Mouse (Mus musculus): Measurements from ENCODE around the gene Prdx1. TPM values are rescaled to one million over a fixed set of nuclear protein-coding genes. Genes with fewer than 3 reads are reported as not detected.
"Not testable (repeated sequence)": the region's sequence is repeated elsewhere in the genome, so short reads cannot be mapped to it uniquely, and the experiment has no call there.

Gene Prdx1
- polyA plus RNA-seq, 1 experiment from 2014 or later, result 983 TPM

DNA sequence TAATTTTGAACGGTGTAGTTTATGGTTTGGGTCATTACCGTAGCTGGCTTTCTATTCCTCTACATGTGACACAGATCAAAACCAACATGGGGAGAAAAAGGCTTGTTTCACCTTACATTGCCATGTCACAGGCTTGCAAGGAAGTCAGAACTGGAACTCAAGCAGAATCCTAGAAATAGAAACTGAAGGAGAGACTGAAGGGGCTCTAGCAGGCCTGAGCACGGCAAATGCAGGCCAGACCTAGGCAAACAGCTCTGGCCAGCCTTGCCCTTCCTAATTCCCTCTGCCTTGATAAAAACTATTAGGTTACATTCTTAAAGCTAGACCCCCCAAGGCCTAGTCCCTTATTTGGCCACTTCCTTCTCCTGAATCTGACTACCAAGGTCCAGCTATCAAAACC lies 29.7 kb upstream of the Prdx1 start:
- Histone ChIP-seq H3K9me3 (replicated peaks) (no peaks in the 10 kb centered on the region), H3K27me3 (replicated peaks) (no peaks in the 10 kb centered on the region), H3K9ac (no peak overlapping the region), H3K4me3 (no peak overlapping the region), H3K27ac (ENCODE audit: poor library complexity, severe bottlenecking) (no peak overlapping the region), H3K4me1 (replicated peaks) (peaks cover 8% of the 10 kb centered on the region; the same call in 1 of the 2 replicates), H3K4me2 (no peak overlapping the region), H3K36me3 (no peaks in the 10 kb centered on the region)
- ATAC-seq (ENCODE audit: insufficient number of reproducible peaks, low FRiP score), result no peak
- WGBS, result 58% methylated on average over 3 of the region's 3 CpGs

DNA sequence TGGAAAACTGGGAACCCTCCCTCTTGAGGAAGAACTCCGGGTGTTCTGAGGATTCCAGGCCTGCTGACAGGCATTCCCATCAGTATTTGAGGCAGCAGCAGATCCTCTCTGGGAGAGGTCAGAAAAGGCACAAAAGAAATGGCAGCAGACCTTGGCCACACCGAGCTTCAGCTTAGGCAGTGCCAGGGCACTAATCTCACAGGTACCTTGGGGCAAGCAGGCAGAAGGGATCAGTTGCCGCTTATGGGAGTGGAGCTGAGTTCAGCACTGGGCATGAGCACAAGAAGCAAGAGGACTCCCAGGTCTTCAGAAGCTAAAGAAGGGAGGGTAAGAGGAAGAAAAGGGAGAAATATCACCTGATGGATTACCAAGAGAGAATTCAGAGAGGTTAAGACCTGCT lies 27.4 kb upstream of the Prdx1 start:
- no peak overlapping the region for H3K9ac ChIP-seq
- no peak overlapping the region for H3K4me3 ChIP-seq
- H3K36me3 ChIP-seq, result no peaks in the 10 kb centered on the region
- no peak overlapping the region for H3K4me2 ChIP-seq
- no peak for ATAC-seq (ENCODE audit: insufficient number of reproducible peaks, low FRiP score)
- no peaks in the 10 kb centered on the region for H3K27me3 ChIP-seq (replicated peaks)
- 0 out of 2 replicates have a peak, but pooled peaks cover 3% of the 10 kb centered on the region for H3K4me1 ChIP-seq (replicated peaks)
- no peak overlapping the region for H3K27ac ChIP-seq (ENCODE audit: poor library complexity, severe bottlenecking)
- H3K9me3 ChIP-seq (replicated peaks), result no peaks in the 10 kb centered on the region
- 41% methylated on average over 3 of the region's 3 CpGs for WGBS

DNA sequence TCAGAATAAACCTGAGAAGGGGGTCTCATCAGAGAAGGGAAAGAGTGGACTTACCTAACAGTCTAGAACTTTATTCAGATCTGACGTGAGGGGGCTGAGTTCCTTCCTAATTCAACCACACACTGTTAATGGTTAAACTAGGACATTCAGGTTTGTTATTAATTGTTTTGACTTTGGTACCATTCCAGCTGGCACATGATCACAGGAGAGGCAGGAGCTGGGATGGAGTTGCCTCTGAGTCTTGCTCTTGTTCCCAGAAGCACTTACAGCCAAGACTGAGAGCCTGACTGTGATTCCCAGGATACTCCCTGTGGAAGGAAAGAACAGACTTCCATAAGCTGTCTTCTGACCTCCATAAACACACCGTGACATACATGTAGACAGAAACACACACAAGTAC lies 25.9 kb upstream of the Prdx1 start:
- no peaks in the 10 kb centered on the region for H3K27me3 ChIP-seq (replicated peaks)
- no peak for ATAC-seq (ENCODE audit: insufficient number of reproducible peaks, low FRiP score)
- WGBS, result 77% methylated on average over 2 of the region's 2 CpGs

DNA sequence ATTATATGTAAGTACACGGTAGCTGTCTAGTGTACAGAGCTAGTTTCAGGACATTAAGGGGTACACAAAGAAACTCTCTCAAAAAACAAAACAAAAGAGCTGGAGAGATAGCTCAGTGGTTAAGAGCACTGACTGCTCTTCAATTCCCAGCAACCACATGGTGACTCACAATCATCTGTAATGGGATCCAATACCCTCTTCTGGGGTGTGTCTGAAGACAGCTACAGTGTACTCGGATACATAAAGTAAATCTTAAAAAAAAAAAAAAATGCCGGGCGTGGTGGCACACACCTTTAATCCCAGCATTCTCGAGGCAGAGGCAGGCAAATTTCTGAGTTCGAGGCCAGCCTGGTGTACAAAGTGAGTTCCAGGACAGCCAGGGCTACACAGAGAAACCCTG lies 25.4 kb upstream of the Prdx1 start:
- not testable (repeated sequence) for H3K9me3 ChIP-seq (replicated peaks); H3K27ac ChIP-seq (ENCODE audit: poor library complexity, severe bottlenecking); H3K9ac ChIP-seq; H3K4me1 ChIP-seq (replicated peaks); H3K27me3 ChIP-seq (replicated peaks); H3K4me3 ChIP-seq; ATAC-seq (ENCODE audit: insufficient number of reproducible peaks, low FRiP score); H3K36me3 ChIP-seq; H3K4me2 ChIP-seq
- 87% methylated on average over 6 of the region's 6 CpGs for WGBS

More for the DNA sequence above, 25.9 kb upstream of the Prdx1 start:
- 0 out of 2 replicates have a peak, but pooled peaks cover 3% of the 10 kb centered on the region for H3K4me1 ChIP-seq (replicated peaks)
- no peak overlapping the region for H3K4me2 ChIP-seq
- no peak overlapping the region for H3K27ac ChIP-seq (ENCODE audit: poor library complexity, severe bottlenecking)
- no peaks in the 10 kb centered on the region for H3K9me3 ChIP-seq (replicated peaks)
- no peak overlapping the region for H3K4me3 ChIP-seq
- no peaks in the 10 kb centered on the region for H3K36me3 ChIP-seq
- H3K9ac ChIP-seq, result no peak overlapping the region

DNA sequence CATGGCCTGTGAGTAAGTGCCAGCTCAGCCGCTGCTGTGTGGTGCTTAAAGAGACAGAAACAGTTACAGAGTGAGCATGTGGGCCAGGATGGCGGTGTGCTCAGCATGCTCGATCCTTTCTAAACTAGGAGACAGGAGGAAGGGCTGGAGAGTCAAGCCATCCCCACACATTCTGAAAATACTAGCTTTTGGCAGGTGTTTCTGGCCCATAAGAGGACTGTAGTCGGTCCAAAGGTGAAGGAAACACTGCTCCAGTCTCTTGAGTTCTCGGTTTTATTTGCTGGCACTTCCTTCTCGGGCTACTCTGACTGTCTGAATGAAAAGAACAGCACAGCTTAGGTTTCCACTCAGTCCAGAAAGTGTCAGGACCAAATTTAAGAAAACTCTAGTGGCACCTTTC lies 24.5 kb upstream of the Prdx1 start:
- H3K4me1 ChIP-seq (replicated peaks), result 0 out of 2 replicates have a peak, but pooled peaks cover under 1% of the 10 kb centered on the region
- ATAC-seq (ENCODE audit: insufficient number of reproducible peaks, low FRiP score), result no peak
- H3K9me3 ChIP-seq (replicated peaks), result no peaks in the 10 kb centered on the region
- 72% methylated on average over 6 of the region's 6 CpGs for WGBS
- no peaks in the 10 kb centered on the region for H3K36me3 ChIP-seq
- H3K4me3 ChIP-seq, result no peak overlapping the region
- no peaks in the 10 kb centered on the region for H3K27me3 ChIP-seq (replicated peaks)
- H3K27ac ChIP-seq (ENCODE audit: poor library complexity, severe bottlenecking), result no peak overlapping the region
- no peak overlapping the region for H3K9ac ChIP-seq
- H3K4me2 ChIP-seq, result no peak overlapping the region

DNA sequence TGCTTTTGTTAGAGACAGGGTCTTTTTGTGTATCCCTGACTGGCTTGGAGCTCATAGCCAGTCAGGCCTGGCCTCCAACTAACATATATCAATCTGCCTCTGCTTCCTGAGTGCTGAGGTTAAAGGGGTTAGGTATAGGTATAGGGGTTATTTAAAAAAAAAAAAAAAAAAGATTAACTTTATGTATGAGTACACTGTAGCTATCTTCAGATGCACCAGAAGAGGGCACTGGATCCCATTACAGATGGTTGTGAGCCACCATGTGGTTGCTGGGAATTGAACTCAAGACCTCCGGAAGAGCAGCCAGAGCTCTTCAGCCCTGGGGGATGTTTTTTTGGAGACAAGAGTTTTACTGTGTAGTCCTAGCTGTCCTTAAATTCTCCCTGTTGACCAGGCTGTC lies 23.3 kb upstream of the Prdx1 start:
- no peak overlapping the region for H3K9ac ChIP-seq
- WGBS, result 87% methylated on average over 1 of the region's 1 CpGs
- no peak overlapping the region for H3K4me2 ChIP-seq
- no peak overlapping the region for H3K4me3 ChIP-seq
- H3K27me3 ChIP-seq (replicated peaks), result no peaks in the 10 kb centered on the region
- no peak overlapping the region for H3K27ac ChIP-seq (ENCODE audit: poor library complexity, severe bottlenecking)
- H3K36me3 ChIP-seq, result no peaks in the 10 kb centered on the region
- no peak for ATAC-seq (ENCODE audit: insufficient number of reproducible peaks, low FRiP score)
- no peaks in the 10 kb centered on the region for H3K4me1 ChIP-seq (replicated peaks)
- no peaks in the 10 kb centered on the region for H3K9me3 ChIP-seq (replicated peaks)

DNA sequence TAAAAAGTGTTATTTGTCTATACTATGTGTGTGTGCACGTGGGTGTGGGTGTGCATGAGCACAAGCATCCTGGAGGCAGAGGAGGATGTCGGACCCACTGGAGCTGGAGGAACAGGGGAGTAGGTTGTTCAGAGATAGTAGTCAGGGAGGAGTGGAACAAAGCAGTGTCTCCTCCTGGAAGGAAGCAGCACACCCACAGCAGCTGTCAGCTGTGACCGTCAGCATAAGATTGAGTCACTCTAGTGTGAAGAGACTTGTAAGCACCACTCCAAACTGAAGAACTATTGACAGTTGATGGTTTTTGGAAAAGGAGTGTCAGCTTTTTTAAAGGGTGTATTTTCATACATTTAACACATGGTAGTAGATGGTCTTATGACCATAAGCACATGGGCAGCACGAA lies 18.7 kb upstream of the Prdx1 start:
- H3K36me3 ChIP-seq, result no peaks in the 10 kb centered on the region

DNA sequence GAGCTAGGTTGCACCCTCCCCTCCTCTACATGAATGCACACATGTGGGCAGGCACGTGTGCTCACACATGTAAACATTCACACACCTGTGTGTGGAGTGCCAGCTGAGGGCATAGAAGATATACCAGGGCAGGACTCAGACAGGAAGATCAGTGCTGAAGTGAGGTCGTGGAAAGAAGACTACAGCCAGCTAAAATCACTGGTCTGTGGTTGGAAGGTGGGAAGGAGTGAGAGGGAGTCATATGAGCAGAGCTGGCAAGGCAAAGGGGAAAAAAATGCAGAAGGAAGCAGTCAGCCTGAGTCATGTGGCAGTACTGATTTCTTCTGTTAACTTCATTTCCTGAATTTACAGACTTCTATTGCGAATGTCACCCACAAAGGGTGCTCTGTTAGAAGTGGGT lies 17.2 kb upstream of the Prdx1 start:
- Histone ChIP-seq H3K4me3 (no peak overlapping the region), H3K36me3 (no peaks in the 10 kb centered on the region), H3K27ac (ENCODE audit: poor library complexity, severe bottlenecking) (no peak overlapping the region), H3K9me3 (replicated peaks) (no peaks in the 10 kb centered on the region), H3K4me2 (no peak overlapping the region), H3K4me1 (replicated peaks) (no peaks in the 10 kb centered on the region), H3K9ac (no peak overlapping the region), H3K27me3 (replicated peaks) (no peaks in the 10 kb centered on the region)
- no peak for ATAC-seq (ENCODE audit: insufficient number of reproducible peaks, low FRiP score)
- WGBS, result 45% methylated on average over 3 of the region's 3 CpGs

More for the DNA sequence above, 18.7 kb upstream of the Prdx1 start:
- Histone ChIP-seq H3K9me3 (replicated peaks) (no peaks in the 10 kb centered on the region), H3K4me1 (replicated peaks) (no peaks in the 10 kb centered on the region), H3K27ac (ENCODE audit: poor library complexity, severe bottlenecking) (no peak overlapping the region), H3K27me3 (replicated peaks) (no peaks in the 10 kb centered on the region), H3K4me3 (no peak overlapping the region), H3K4me2 (no peak overlapping the region), H3K9ac (no peak overlapping the region)
- 49% methylated on average over 4 of the region's 4 CpGs for WGBS
- no peak for ATAC-seq (ENCODE audit: insufficient number of reproducible peaks, low FRiP score)

DNA sequence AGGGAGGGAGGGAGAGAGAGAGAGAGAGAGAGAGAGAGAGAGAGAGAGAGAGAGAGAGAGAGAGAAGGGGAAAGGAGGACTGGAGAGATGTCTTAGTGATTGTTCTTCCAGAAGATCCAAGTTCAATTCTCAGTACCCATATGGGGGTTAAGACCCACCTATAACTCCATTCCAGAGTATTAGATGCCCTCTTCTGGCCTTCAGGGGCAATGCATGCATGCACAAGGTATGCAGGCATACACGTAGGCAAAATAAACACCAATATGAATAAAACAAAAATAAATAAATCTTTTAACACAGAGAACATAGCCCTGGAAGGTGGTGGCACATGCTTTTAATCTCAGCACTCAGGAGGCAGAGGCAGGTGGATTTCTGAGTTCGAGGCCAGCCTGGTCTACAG lies 16.1 kb upstream of the Prdx1 start:
- WGBS, result 73% methylated on average over 2 of the region's 2 CpGs
- no peak for ATAC-seq (ENCODE audit: insufficient number of reproducible peaks, low FRiP score)

DNA sequence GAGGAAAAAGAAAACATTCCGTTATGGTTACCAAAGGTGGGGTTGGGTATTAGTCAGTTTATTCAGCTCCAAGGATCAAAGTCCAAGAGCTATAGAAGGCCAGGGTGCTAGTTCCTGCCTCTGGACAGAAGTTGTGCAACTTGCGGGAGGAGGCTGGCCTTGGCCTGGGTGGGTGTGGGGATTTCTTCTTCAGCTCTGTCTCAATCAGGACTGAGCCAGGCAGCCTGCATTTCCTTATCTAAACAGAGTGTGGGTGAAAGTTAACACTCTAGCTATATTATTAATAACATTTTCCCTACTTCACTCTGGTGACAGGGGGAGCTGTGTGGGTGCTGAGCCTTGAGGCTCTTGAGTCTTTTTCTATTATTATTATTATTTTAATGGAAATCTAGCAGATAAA lies 12.6 kb upstream of the Prdx1 start:
- no peak overlapping the region for H3K9ac ChIP-seq
- no peaks in the 10 kb centered on the region for H3K4me1 ChIP-seq (replicated peaks)
- WGBS, result 47% methylated on average over 2 of the region's 2 CpGs
- no peak overlapping the region for H3K27ac ChIP-seq (ENCODE audit: poor library complexity, severe bottlenecking)
- H3K36me3 ChIP-seq, result no peaks in the 10 kb centered on the region
- H3K4me2 ChIP-seq, result no peak overlapping the region
- ATAC-seq (ENCODE audit: insufficient number of reproducible peaks, low FRiP score), result no peak
- H3K4me3 ChIP-seq, result no peak overlapping the region
- H3K9me3 ChIP-seq (replicated peaks), result no peaks in the 10 kb centered on the region
- H3K27me3 ChIP-seq (replicated peaks), result no peaks in the 10 kb centered on the region

More for the DNA sequence above, 16.1 kb upstream of the Prdx1 start:
- Histone ChIP-seq H3K27ac (ENCODE audit: poor library complexity, severe bottlenecking) (no peak overlapping the region), H3K4me1 (replicated peaks) (no peaks in the 10 kb centered on the region), H3K36me3 (no peaks in the 10 kb centered on the region), H3K27me3 (replicated peaks) (no peaks in the 10 kb centered on the region), H3K9me3 (replicated peaks) (no peaks in the 10 kb centered on the region), H3K4me2 (no peak overlapping the region), H3K4me3 (no peak overlapping the region), H3K9ac (no peak overlapping the region)

DNA sequence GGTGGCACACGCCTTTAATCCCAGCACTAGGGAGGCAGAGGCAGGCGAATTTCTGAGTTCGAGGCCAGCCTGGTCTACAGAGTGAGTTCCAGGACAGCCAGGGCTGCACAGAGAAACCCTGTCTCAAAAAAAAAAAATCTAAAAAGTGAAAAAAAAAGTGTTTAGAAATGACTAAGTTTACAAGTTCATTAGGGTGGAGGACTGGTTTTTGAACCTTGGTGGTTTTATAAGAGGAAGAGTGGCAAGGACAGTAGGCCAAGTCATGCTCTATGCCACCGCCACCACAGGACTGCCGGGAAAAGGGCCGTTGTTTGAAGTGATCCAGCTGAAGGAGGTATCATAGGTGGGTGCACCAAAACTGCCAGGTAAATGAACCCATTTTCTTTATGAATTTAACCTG lies 10.6 kb upstream of the Prdx1 start:
- 85% methylated on average over 6 of the region's 6 CpGs for WGBS
- not testable (repeated sequence) for H3K27ac ChIP-seq (ENCODE audit: poor library complexity, severe bottlenecking); H3K9me3 ChIP-seq (replicated peaks); ATAC-seq (ENCODE audit: insufficient number of reproducible peaks, low FRiP score); H3K9ac ChIP-seq; H3K4me1 ChIP-seq (replicated peaks); H3K4me3 ChIP-seq; H3K27me3 ChIP-seq (replicated peaks); H3K36me3 ChIP-seq; H3K4me2 ChIP-seq

DNA sequence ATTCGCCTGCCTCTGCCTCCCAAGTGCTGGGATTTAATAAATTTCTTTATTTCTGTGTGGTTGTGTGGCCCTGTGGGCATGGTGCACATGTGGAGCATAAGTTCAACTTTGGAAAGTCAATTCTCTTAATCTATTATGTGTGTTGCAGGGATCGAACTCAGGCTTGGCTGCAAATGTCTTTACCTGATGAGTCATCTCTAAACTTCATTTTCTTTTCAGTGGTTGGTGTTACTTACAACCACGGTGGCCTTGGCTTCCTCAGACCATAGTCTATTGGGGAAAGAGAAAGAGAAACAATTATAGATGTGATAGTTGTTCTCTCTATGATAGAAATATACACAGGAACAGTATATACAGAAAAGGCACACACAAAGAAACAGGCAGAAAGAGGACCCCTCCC lies 9.3 kb upstream of the Prdx1 start:
- H3K4me1 ChIP-seq (replicated peaks), result no peaks in the 10 kb centered on the region
- H3K4me2 ChIP-seq, result no peak overlapping the region
- 84% methylated on average over 3 of the region's 3 CpGs for WGBS
- no peaks in the 10 kb centered on the region for H3K36me3 ChIP-seq
- no peaks in the 10 kb centered on the region for H3K27me3 ChIP-seq (replicated peaks)
- no peak for ATAC-seq (ENCODE audit: insufficient number of reproducible peaks, low FRiP score)
- no peak overlapping the region for H3K4me3 ChIP-seq
- no peaks in the 10 kb centered on the region for H3K9me3 ChIP-seq (replicated peaks)
- no peak overlapping the region for H3K27ac ChIP-seq (ENCODE audit: poor library complexity, severe bottlenecking)
- no peak overlapping the region for H3K9ac ChIP-seq

All from heart, embryonic 12.5 days (tissue).